Mouse (Mus musculus) kidney, embryonic 16.5 days (tissue): Measurements from ENCODE around the gene Inpp4b. TPM values are rescaled to one million over a fixed set of nuclear protein-coding genes. Genes with fewer than 3 reads are reported as not detected.

Experiments
- ATAC-seq: fragments of 200-750 bp; cut with Nextera tagmentation; 2 replicates; pipeline ENCODE4 v1.8.0; 2017; ENCODE audit warnings: moderate TSS enrichment; ENCODE audit not compliant: low FRiP score, low TSS enrichment
- H3K27ac ChIP-seq: fragments of 300-500 bp; sonication (generic); 2 replicates; pipeline ENCODE4 v1.5.1; 2014; ENCODE audit warnings: low read length
- H3K27me3 ChIP-seq: fragments of 300-500 bp; sonication (generic); 2 replicates; pipeline ENCODE4 v1.6.1; 2014; ENCODE audit warnings: low read length, control low read depth, mixed read lengths; ENCODE audit not compliant: insufficient read depth
- H3K36me3 ChIP-seq: fragments of 300-500 bp; sonication (generic); 2 replicates; pipeline ENCODE4 v1.6.1; 2014; ENCODE audit warnings: low read length, control low read depth, mixed read lengths; ENCODE audit not compliant: insufficient read depth
- H3K4me1 ChIP-seq: fragments of 300-500 bp; sonication (generic); 2 replicates; pipeline ENCODE4 v1.6.1; 2014; ENCODE audit warnings: low read length, control low read depth, mixed read lengths; ENCODE audit not compliant: insufficient read depth
- H3K4me2 ChIP-seq: fragments of 300-500 bp; sonication (generic); replicated peaks from 2 replicates; pipeline ENCODE4 v1.6.1; 2014; ENCODE audit warnings: low read depth, low read length
- H3K4me3 ChIP-seq: fragments of 300-500 bp; sonication (generic); 2 replicates; pipeline ENCODE4 v1.5.1; 2014; ENCODE audit warnings: mild to moderate bottlenecking, low read length
- H3K9ac ChIP-seq: fragments of 300-500 bp; sonication (generic); replicated peaks from 2 replicates; pipeline ENCODE4 v1.6.1; 2014; ENCODE audit warnings: low read length
- H3K9me3 ChIP-seq: fragments of 300-500 bp; sonication (generic); 2 replicates; pipeline ENCODE4 v1.6.1; 2016; ENCODE audit warnings: low read length, control low read depth
- WGBS: fragments of 180-500 bp; shearing (Covaris S2); extraction: QIAGEN DNeasy Blood & Tissue Kit; methylation state at CpG from one replicate; pipeline ENCODE4 v1.1.7; 2014; 5-methylcytosine and 5-hydroxymethylcytosine counted together
- polyA plus RNA-seq: library from polyadenylated mRNA; unstranded; fragments of >200 nt; fragmentation: Nextera tagmentation; extraction: Ambion mirVana; gene quantifications from 2 replicates; pipeline ENCODE4 v1.2.1, GENCODE M21; 2015

Inpp4b gene
- polyA plus RNA-seq, 1 experiment from 2014 or later: 11.0 TPM

GRCm38 (mm10) chr8:81360518-81360917 is 18.2 kb downstream of the Inpp4b start:
- Histone ChIP-seq H3K9ac (no peak overlapping the region), H3K4me2 (no peak overlapping the region), H3K4me3 (no peak overlapping the region), H3K9me3 (no peaks in the 10 kb centered on the region), H3K36me3 (no peaks in the 10 kb centered on the region), H3K4me1 (no peaks in the 10 kb centered on the region; the same call in 1 of the 2 replicates), H3K27me3 (no peaks in the 10 kb centered on the region), H3K27ac (no peak overlapping the region)
- WGBS: 79% methylated on average over 2 of the region's 2 CpGs
- no peak for ATAC-seq

DNA sequence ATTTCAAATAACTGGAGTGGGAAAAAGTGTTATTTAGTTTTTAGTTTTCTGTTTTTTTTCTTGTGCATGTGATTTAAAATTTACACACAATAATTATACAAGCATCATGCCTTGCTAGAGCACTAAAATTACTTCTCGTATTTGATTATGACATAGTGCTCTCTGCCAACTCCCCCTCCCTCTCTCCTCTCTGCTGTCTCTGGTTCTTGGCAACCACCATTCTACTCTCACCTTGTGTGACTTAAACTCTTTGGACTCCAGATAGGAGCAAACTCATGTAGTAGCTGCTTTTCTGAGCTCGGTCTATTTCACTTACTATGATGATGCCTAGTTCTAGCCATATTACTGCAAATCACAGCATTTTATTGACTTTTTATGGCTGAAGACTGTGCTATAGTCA is 18.8 kb downstream of the Inpp4b start:
- Histone ChIP-seq H3K27ac (no peak overlapping the region), H3K4me1 (no peaks in the 10 kb centered on the region; the same call in 1 of the 2 replicates), H3K4me2 (no peak overlapping the region), H3K9ac (no peak overlapping the region), H3K36me3 (no peaks in the 10 kb centered on the region), H3K9me3 (no peaks in the 10 kb centered on the region), H3K27me3 (no peaks in the 10 kb centered on the region), H3K4me3 (no peak overlapping the region)
- 81% methylated on average over 2 of the region's 2 CpGs for WGBS
- no peak for ATAC-seq

DNA sequence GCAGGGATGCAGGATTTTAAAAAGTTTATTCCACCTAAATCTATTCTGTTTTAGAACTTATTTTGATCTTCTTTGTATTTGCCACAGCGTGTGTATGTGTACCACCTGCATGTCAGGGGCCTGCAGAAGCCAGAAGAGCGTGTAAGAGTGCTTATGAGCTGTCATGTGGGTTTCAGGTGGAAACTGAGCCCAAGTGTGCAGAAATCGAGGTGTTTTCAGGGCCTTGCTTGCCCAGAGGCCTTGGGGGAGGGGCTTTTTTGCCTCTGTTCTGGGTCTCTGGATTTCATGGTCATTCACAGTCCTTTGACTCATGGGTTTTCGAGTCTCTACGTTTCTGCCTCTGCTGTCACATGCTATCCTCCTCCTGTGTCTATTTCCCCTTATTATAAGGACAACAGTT is 28.3 kb downstream of the Inpp4b start:
- Histone ChIP-seq H3K4me2 (no peak overlapping the region), H3K27ac (no peak overlapping the region), H3K4me1 (no peaks in the 10 kb centered on the region), H3K27me3 (no peaks in the 10 kb centered on the region), H3K36me3 (no peaks in the 10 kb centered on the region), H3K9ac (no peak overlapping the region), H3K4me3 (no peak overlapping the region), H3K9me3 (no peaks in the 10 kb centered on the region)
- WGBS: 62% methylated on average over 5 of the region's 5 CpGs
- ATAC-seq: no peak

GRCm38 (mm10) chr8:81371844-81372243 is 29.5 kb downstream of the Inpp4b start:
- no peaks in the 10 kb centered on the region for H3K4me1 ChIP-seq
- no peaks in the 10 kb centered on the region for H3K9me3 ChIP-seq
- no peaks in the 10 kb centered on the region for H3K36me3 ChIP-seq
- no peak overlapping the region for H3K9ac ChIP-seq
- no peak overlapping the region for H3K4me3 ChIP-seq
- no peak for ATAC-seq
- no peak overlapping the region for H3K4me2 ChIP-seq
- H3K27ac ChIP-seq: no peak overlapping the region
- WGBS: 75% methylated on average over 4 of the region's 4 CpGs
- H3K27me3 ChIP-seq: no peaks in the 10 kb centered on the region

- H3K27me3 ChIP-seq: no peaks in the 10 kb centered on the region
- no peak for ATAC-seq
- no peaks in the 10 kb centered on the region for H3K36me3 ChIP-seq
- H3K27ac ChIP-seq: no peak overlapping the region
- H3K9me3 ChIP-seq: no peaks in the 10 kb centered on the region
- H3K9ac ChIP-seq: no peak overlapping the region
- no peaks in the 10 kb centered on the region for H3K4me1 ChIP-seq
- H3K4me3 ChIP-seq: no peak overlapping the region
- no peak overlapping the region for H3K4me2 ChIP-seq
- WGBS: 80% methylated on average over 4 of the region's 4 CpGs
Measured at GRCm38 (mm10) chr8:81374877-81375475, 32.6 kb downstream of the Inpp4b start.

DNA sequence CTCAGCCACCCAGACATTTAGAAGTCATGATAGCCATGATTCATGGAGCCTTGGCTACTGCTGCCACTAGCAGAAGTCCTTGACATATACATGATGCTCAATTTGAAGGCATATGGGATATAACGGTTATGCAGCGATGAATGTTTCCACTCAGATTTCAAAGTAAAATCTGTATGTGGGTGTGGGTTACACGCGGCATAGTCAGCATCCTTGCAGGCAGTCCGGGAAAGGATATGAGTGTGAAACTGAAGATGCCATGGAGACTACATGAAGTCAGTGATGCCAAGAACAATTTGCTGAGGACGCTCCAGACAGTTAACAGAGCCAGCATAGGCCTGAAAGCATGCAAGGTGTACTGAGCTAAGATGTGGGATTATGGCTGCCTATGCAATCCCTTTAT is 46.6 kb downstream of the Inpp4b start:
- ATAC-seq: no peak
- 83% methylated on average over 6 of the region's 6 CpGs for WGBS
- no peak overlapping the region for H3K9ac ChIP-seq
- no peak overlapping the region for H3K27ac ChIP-seq
- H3K4me3 ChIP-seq: no peak overlapping the region
- no peaks in the 10 kb centered on the region for H3K4me1 ChIP-seq
- H3K9me3 ChIP-seq: no peaks in the 10 kb centered on the region
- H3K36me3 ChIP-seq: no peaks in the 10 kb centered on the region
- no peaks in the 10 kb centered on the region for H3K27me3 ChIP-seq
- no peak overlapping the region for H3K4me2 ChIP-seq

GRCm38 (mm10) chr8:81399071-81399470 is 56.7 kb downstream of the Inpp4b start:
- Histone ChIP-seq H3K9me3 (no peaks in the 10 kb centered on the region), H3K9ac (no peak overlapping the region), H3K4me1 (no peaks in the 10 kb centered on the region), H3K27ac (no peak overlapping the region), H3K27me3 (no peaks in the 10 kb centered on the region), H3K4me2 (no peak overlapping the region), H3K36me3 (no peaks in the 10 kb centered on the region), H3K4me3 (no peak overlapping the region)
- ATAC-seq: no peak

DNA sequence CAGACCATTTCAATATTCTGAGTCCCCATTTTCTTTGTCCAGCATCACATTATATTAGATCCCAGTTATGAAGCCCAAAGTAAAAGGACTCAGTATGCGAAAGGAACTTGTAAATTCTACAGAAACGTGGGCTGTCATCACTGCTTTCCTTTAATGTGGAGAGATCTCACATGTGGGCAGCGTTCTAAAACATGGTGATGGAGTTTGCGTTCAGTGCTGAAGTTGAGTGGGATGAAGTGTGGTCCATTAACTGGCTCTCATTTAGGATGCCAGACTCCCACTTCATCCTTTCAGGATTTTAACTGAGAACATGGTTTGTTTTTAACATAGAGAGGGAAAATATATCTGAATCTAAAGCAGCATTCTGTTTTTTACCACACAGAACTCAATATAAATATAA is 57.1 kb downstream of the Inpp4b start:
- H3K27me3 ChIP-seq: no peaks in the 10 kb centered on the region
- ATAC-seq: no peak
- no peak overlapping the region for H3K4me3 ChIP-seq
- H3K9me3 ChIP-seq: no peaks in the 10 kb centered on the region
- H3K4me2 ChIP-seq: no peak overlapping the region
- WGBS: 67% methylated on average over 4 of the region's 4 CpGs
- no peak overlapping the region for H3K9ac ChIP-seq
- no peaks in the 10 kb centered on the region for H3K4me1 ChIP-seq
- H3K36me3 ChIP-seq: no peaks in the 10 kb centered on the region
- no peak overlapping the region for H3K27ac ChIP-seq

GRCm38 (mm10) chr8:81412707-81413106 is 70.4 kb downstream of the Inpp4b start:
- 57% methylated on average over 2 of the region's 2 CpGs for WGBS
- H3K27me3 ChIP-seq: no peaks in the 10 kb centered on the region
- ATAC-seq: no peak; the same call in 1 of the 2 replicates
- no peak overlapping the region for H3K4me3 ChIP-seq
- H3K9ac ChIP-seq: no peak overlapping the region
- H3K9me3 ChIP-seq: no peaks in the 10 kb centered on the region
- H3K27ac ChIP-seq: no peak overlapping the region
- H3K36me3 ChIP-seq: no peaks in the 10 kb centered on the region
- H3K4me1 ChIP-seq: 0 out of 2 replicates have a peak, but pooled peaks cover 2% of the 10 kb centered on the region
- H3K4me2 ChIP-seq: no peak overlapping the region

DNA sequence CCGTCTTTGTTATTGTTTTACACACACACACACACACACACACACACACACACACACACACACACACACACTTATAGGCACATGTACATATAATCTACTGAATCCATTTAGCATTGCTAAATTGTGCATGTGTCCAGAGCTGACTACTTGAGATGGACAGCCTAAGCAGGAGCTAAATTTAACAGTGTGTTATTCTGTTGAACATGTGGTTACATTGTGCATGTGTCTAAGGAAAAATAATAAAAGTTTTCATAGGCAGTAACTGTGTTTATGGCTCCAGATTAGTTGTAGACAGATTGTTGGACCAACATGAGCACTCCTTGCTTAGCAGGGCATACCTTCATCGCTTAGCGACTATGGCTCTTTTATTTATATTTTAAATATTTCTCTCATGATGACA is 101.6 kb downstream of the Inpp4b start:
- no peak for ATAC-seq
- WGBS: 86% methylated on average over 3 of the region's 3 CpGs

More for the DNA sequence above, 101.6 kb downstream of the Inpp4b start:
- Histone ChIP-seq H3K27me3 (no peaks in the 10 kb centered on the region), H3K27ac (no peak overlapping the region), H3K4me2 (no peak overlapping the region), H3K9ac (no peak overlapping the region), H3K4me3 (no peak overlapping the region), H3K36me3 (no peaks in the 10 kb centered on the region), H3K4me1 (no peaks in the 10 kb centered on the region), H3K9me3 (no peaks in the 10 kb centered on the region)
